8 mouse cellular contexts compared by ENCODE assay signal in the genomic region with DNA sequence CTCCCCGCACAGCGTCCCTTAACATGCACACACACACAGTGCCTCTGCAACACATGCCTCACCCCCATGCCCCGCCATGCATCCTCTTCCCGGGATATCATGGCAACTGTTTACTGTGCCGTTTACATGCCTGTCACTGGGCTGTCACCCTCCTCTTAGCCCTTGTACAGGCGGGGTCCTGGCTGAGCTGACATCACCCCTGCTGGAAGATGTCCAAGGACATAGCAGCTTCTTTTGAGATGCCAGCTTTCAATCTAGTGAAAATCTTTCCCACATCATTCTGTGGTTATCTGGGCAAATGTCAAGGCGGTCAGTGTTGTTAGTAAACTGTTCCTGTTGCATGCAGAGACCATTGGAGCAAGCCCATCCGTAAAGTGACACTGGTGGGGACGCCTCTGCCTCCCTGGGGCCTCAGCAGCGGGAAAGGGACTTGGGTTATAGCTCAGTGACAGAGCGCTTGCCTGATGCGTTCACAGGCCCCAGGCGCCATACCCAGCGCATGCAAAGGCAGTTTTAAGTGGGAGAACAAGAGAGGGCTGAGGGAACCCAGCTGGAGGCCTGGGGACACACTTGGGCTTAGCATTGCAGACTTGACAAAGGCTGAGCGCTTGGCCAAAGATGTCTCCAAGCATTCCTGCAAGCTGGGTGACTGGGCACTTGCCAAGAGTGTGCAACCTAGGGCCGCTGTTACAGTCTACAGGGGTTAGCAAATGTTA. TPM values are rescaled to one million over a fixed set of nuclear protein-coding genes. Genes with fewer than 3 reads are reported as not detected.
A peak's percentile ranks its signal among the peaks of the same experiment; 100 is the strongest.
DNase-seq lines count a peak whose midpoint lies in the region; ATAC-seq and TF ChIP-seq lines count a peak whose summit lies in the region.

No protein-coding gene starts in this region.

- TF ChIP-seq EP300 in liver, postnatal 0 days (IDR thresholded peaks at IDR 0.05; ENCODE audit: low read depth), result no peak

- no peak overlapping the region for H3K4me3 ChIP-seq in heart, embryonic 13.5 days
- no peak overlapping the region for H3K4me3 ChIP-seq in liver, embryonic 15.5 days (replicated peaks)
- no peak overlapping the region for H3K4me3 ChIP-seq in liver, postnatal 0 days (ENCODE audit: low read depth, low read length)
- no peak overlapping the region for H3K4me3 ChIP-seq in forebrain, embryonic 14.5 days (ENCODE audit: low read depth, low read length)
- no peak overlapping the region for H3K4me3 ChIP-seq in midbrain, embryonic 16.5 days (ENCODE audit: low read depth, low read length)

- H3K36me3 ChIP-seq in heart, embryonic 13.5 days, result peaks cover 36% of the 10 kb centered on the region
- H3K36me3 ChIP-seq in liver, embryonic 15.5 days (replicated peaks), result peaks cover 41% of the 10 kb centered on the region
- peaks cover 33% of the 10 kb centered on the region for H3K36me3 ChIP-seq in liver, postnatal 0 days (replicated peaks; ENCODE audit: insufficient read depth, low read length)
- H3K36me3 ChIP-seq in forebrain, embryonic 14.5 days (ENCODE audit: control insufficient read depth, insufficient read depth, low read length), result peaks cover 32% of the 10 kb centered on the region
- H3K36me3 ChIP-seq in midbrain, embryonic 16.5 days (ENCODE audit: control insufficient read depth, insufficient read depth, low read length), result peaks cover 31% of the 10 kb centered on the region

- H3K27ac ChIP-seq in heart, embryonic 13.5 days (replicated peaks), result peak overlapping the region; percentile 70
- no peak overlapping the region for H3K27ac ChIP-seq in liver, embryonic 15.5 days (replicated peaks)
- H3K27ac ChIP-seq in liver, postnatal 0 days (ENCODE audit: low read depth), result no peak overlapping the region
- no peak overlapping the region for H3K27ac ChIP-seq in forebrain, embryonic 14.5 days (ENCODE audit: low read depth, low read length)
- H3K27ac ChIP-seq in midbrain, embryonic 16.5 days (ENCODE audit: low read length), result peak overlapping the region; percentile 15; the same call in 1 of the 2 replicates

- no peak for DNase-seq in heart, adult 9 months (ENCODE audit: low spot score in 2 of 2)
- DNase-seq in liver, postnatal 0 days, result no peak
- no peak for DNase-seq in forebrain, embryonic 14.5 days (ENCODE audit: low spot score)
- DNase-seq in thymus, postnatal 36 days, result no peak
- DNase-seq in urinary bladder, postnatal 25 days (ENCODE audit: low spot score), result no peak

- WGBS in heart, embryonic 13.5 days, result 56% methylated on average over 16 of the region's 16 CpGs
- WGBS in liver, embryonic 15.5 days (ENCODE audit: insufficient replicate concordance), result 78% methylated on average over 16 of the region's 16 CpGs
- WGBS in liver, postnatal 0 days (ENCODE audit: insufficient replicate concordance), result 77% methylated on average over 16 of the region's 16 CpGs
- 51% methylated on average over 16 of the region's 16 CpGs for whole genome bisulfite sequencing in forebrain, embryonic 14.5 days
- 65% methylated on average over 16 of the region's 16 CpGs for WGBS in midbrain, embryonic 16.5 days

- H3K4me2 ChIP-seq in heart, embryonic 13.5 days, result no peak overlapping the region
- H3K4me2 ChIP-seq in liver, embryonic 15.5 days, result no peak overlapping the region
- H3K4me2 ChIP-seq in liver, postnatal 0 days (ENCODE audit: low read depth, low read length), result no peak overlapping the region
- H3K4me2 ChIP-seq in forebrain, embryonic 14.5 days (ENCODE audit: low read length), result no peak overlapping the region
- H3K4me2 ChIP-seq in midbrain, embryonic 16.5 days (ENCODE audit: low read length), result no peak overlapping the region

- peaks cover 30% of the 10 kb centered on the region for H3K4me1 ChIP-seq in heart, embryonic 13.5 days
- H3K4me1 ChIP-seq in liver, embryonic 15.5 days (replicated peaks), result peaks cover 8% of the 10 kb centered on the region; the same call in 1 of the 2 replicates
- H3K4me1 ChIP-seq in liver, postnatal 0 days (ENCODE audit: insufficient read depth), result no peaks in the 10 kb centered on the region
- H3K4me1 ChIP-seq in forebrain, embryonic 14.5 days (ENCODE audit: control insufficient read depth, insufficient read depth, low read length), result no peaks in the 10 kb centered on the region
- H3K4me1 ChIP-seq in midbrain, embryonic 16.5 days (ENCODE audit: control insufficient read depth, insufficient read depth, low read length), result no peaks in the 10 kb centered on the region

- no peaks in the 10 kb centered on the region for H3K9me3 ChIP-seq in heart, embryonic 13.5 days
- H3K9me3 ChIP-seq in liver, embryonic 15.5 days (replicated peaks), result no peaks in the 10 kb centered on the region
- no peaks in the 10 kb centered on the region for H3K9me3 ChIP-seq in liver, postnatal 0 days (ENCODE audit: low read length)
- no peaks in the 10 kb centered on the region for H3K9me3 ChIP-seq in forebrain, embryonic 14.5 days (replicated peaks; ENCODE audit: control insufficient read depth, low read length)
- H3K9me3 ChIP-seq in midbrain, embryonic 16.5 days (replicated peaks; ENCODE audit: control insufficient read depth, low read length, poor library complexity, severe bottlenecking), result no peaks in the 10 kb centered on the region

- H3K9ac ChIP-seq in heart, embryonic 13.5 days, result 0 out of 2 replicates have a peak overlapping the region, but pooled peaks have one; percentile 2
- no peak overlapping the region for H3K9ac ChIP-seq in liver, embryonic 15.5 days
- H3K9ac ChIP-seq in liver, postnatal 0 days (replicated peaks), result no peak overlapping the region
- 0 out of 2 replicates have a peak overlapping the region, but pooled peaks have one; percentile 8 for H3K9ac ChIP-seq in forebrain, embryonic 14.5 days (ENCODE audit: low read length)
- no peak overlapping the region for H3K9ac ChIP-seq in midbrain, embryonic 16.5 days (ENCODE audit: low read depth, low read length)

- TF ChIP-seq CTCF in liver, postnatal 0 days (IDR thresholded peaks at IDR 0.05; ENCODE audit: low read depth), result no peak

- no peaks in the 10 kb centered on the region for H3K27me3 ChIP-seq in heart, embryonic 13.5 days (replicated peaks)
- H3K27me3 ChIP-seq in liver, embryonic 15.5 days, result no peaks in the 10 kb centered on the region
- no peaks in the 10 kb centered on the region for H3K27me3 ChIP-seq in liver, postnatal 0 days (ENCODE audit: insufficient read depth, low read length)
- H3K27me3 ChIP-seq in forebrain, embryonic 14.5 days (replicated peaks; ENCODE audit: control insufficient read depth, insufficient read depth, low read length), result no peaks in the 10 kb centered on the region
- H3K27me3 ChIP-seq in midbrain, embryonic 16.5 days (ENCODE audit: control insufficient read depth, insufficient read depth, low read depth, low read length), result no peaks in the 10 kb centered on the region

- no peak for ATAC-seq in heart, embryonic 13.5 days (ENCODE audit: extremely low read depth, insufficient number of reproducible peaks, low FRiP score, low TSS enrichment)
- 0 out of 2 replicates have a peak, but pooled peaks have one; percentile 29 for ATAC-seq in liver, embryonic 15.5 days (ENCODE audit: insufficient read depth)
- ATAC-seq in liver, postnatal 0 days, result no peak
- no peak for ATAC-seq in forebrain, embryonic 14.5 days
- ATAC-seq in midbrain, embryonic 16.5 days, result no peak

RNA-seq across cellular contexts. Expression of a gene that starts 18.8 kb away (rescaled TPM):
- 127 and 149 TPM in 2 replicates for polyA plus RNA-seq in heart, embryonic 13.5 days (2015; fragmentation: Nextera tagmentation; extraction: Ambion mirVana)
- polyA plus RNA-seq in liver, embryonic 15.5 days (2015; fragmentation: Nextera tagmentation; extraction: Ambion mirVana), result 107 and 109 TPM in 2 replicates
- 92.7 and 97.5 TPM in 2 replicates for polyA plus RNA-seq in liver, postnatal 0 days (2015; fragmentation: Nextera tagmentation; extraction: Ambion mirVana)
- polyA plus RNA-seq in forebrain, embryonic 14.5 days (2014; fragmentation: Nextera tagmentation; extraction: Ambion mirVana), result 114 and 125 TPM in 2 replicates
- polyA plus RNA-seq in midbrain, embryonic 16.5 days (2015; fragmentation: Nextera tagmentation; extraction: Ambion mirVana), result 115 and 122 TPM in 2 replicates

RNA-seq across cellular contexts. Expression of a gene that starts 54.5 kb away (rescaled TPM):
- polyA plus RNA-seq in heart, embryonic 13.5 days (2015; fragmentation: Nextera tagmentation; extraction: Ambion mirVana), result 0.70 and 1.0 TPM in 2 replicates
- 4.3 and 5.2 TPM in 2 replicates for polyA plus RNA-seq in liver, embryonic 15.5 days (2015; fragmentation: Nextera tagmentation; extraction: Ambion mirVana)
- polyA plus RNA-seq in liver, postnatal 0 days (2015; fragmentation: Nextera tagmentation; extraction: Ambion mirVana), result 3.7 and 4.3 TPM in 2 replicates
- 12.8 and 21.6 TPM in 2 replicates for polyA plus RNA-seq in forebrain, embryonic 14.5 days (2014; fragmentation: Nextera tagmentation; extraction: Ambion mirVana)
- polyA plus RNA-seq in midbrain, embryonic 16.5 days (2015; fragmentation: Nextera tagmentation; extraction: Ambion mirVana), result 66.9 and 68.5 TPM in 2 replicates

Comparison
In these comparisons a context has a peak if more than half of its experiments do, and no peak if none do; other contexts are left out.
1. H3K27ac ChIP-seq: peak in heart, embryonic 13.5 days (single experiment) and midbrain, embryonic 16.5 days (single experiment); none in liver, embryonic 15.5 days (single experiment), liver, postnatal 0 days (single experiment) and forebrain, embryonic 14.5 days (single experiment).
2. H3K9ac ChIP-seq: peak in heart, embryonic 13.5 days (single experiment) and forebrain, embryonic 14.5 days (single experiment); none in liver, embryonic 15.5 days (single experiment), liver, postnatal 0 days (single experiment) and midbrain, embryonic 16.5 days (single experiment).